Mouse (Mus musculus) stomach, embryonic 15.5 days (tissue): ENCODE measurements around the gene Synj1. TPM values are rescaled to one million over a fixed set of nuclear protein-coding genes. Genes with fewer than 3 reads are reported as not detected.
A peak's percentile ranks its signal among the peaks of the same experiment; 100 is the strongest.

ENCODE experiments used
- ATAC-seq: fragments of 200-750 bp; cut with Nextera tagmentation; 2 replicates; pipeline ENCODE4 v1.8.0; 2017; ENCODE audit warnings: low read depth, moderate number of reproducible peaks, moderate TSS enrichment; ENCODE audit not compliant: insufficient read depth, low FRiP score
- H3K27ac ChIP-seq: fragments of 300-500 bp; sonication (generic); 2 replicates; pipeline ENCODE4 v1.5.1; 2015; ENCODE audit warnings: mild to moderate bottlenecking, inconsistent platforms
- H3K27me3 ChIP-seq: fragments of 300-500 bp; sonication (generic); replicated peaks from 2 replicates; pipeline ENCODE4 v1.6.1; 2015; ENCODE audit warnings: inconsistent platforms
- H3K36me3 ChIP-seq: fragments of 300-500 bp; sonication (generic); 2 replicates; pipeline ENCODE4 v1.6.1; 2015; ENCODE audit warnings: inconsistent platforms
- H3K4me1 ChIP-seq: fragments of 300-500 bp; sonication (generic); 2 replicates; pipeline ENCODE4 v1.6.1; 2015; ENCODE audit warnings: inconsistent platforms
- H3K4me2 ChIP-seq: fragments of 300-500 bp; sonication (generic); 2 replicates; pipeline ENCODE4 v1.6.1; 2015; ENCODE audit warnings: mild to moderate bottlenecking, inconsistent platforms
- H3K4me3 ChIP-seq: fragments of 300-500 bp; sonication (generic); replicated peaks from 2 replicates; pipeline ENCODE4 v1.5.1; 2015; ENCODE audit warnings: inconsistent platforms
- H3K9ac ChIP-seq: fragments of 300-500 bp; sonication (generic); 2 replicates; pipeline ENCODE4 v1.6.1; 2015; ENCODE audit warnings: inconsistent platforms
- H3K9me3 ChIP-seq: fragments of 300-500 bp; sonication (generic); 2 replicates; pipeline ENCODE4 v1.6.1; 2016; ENCODE audit warnings: inconsistent platforms
- WGBS: fragments of 180-500 bp; shearing (Covaris S2); methylation state at CpG from one replicate; pipeline ENCODE4 v1.1.7; 2015; 5-methylcytosine and 5-hydroxymethylcytosine counted together
- polyA plus RNA-seq: library from polyadenylated mRNA; unstranded; fragments of >200 nt; fragmentation: Nextera tagmentation; extraction: Ambion mirVana; gene quantifications from 2 replicates; pipeline ENCODE4 v1.2.1, GENCODE M21; 2015

Synj1 gene
- 12.3 and 14.3 TPM in 2 replicates for polyA plus RNA-seq

GRCm38 (mm10) chr16:91011021-91011683 lies at the start of gene Synj1:
Synj1 (minus strand) TSS chr16:91011308.
- WGBS = under 1% methylated on average over 55 of the region's 66 CpGs
- Histone ChIP-seq H3K36me3 (peaks cover 13% of the 10 kb centered on the region; the same call in 1 of the 2 replicates), H3K9ac (peak within 1 kb of the TSS; percentile 60), H3K9me3 (no peaks in the 10 kb centered on the region), H3K4me3 (peak within 1 kb of the TSS; percentile 81), H3K27me3 (no peaks in the 10 kb centered on the region), H3K4me1 (peaks cover 6% of the 10 kb centered on the region; the same call in 1 of the 2 replicates), H3K27ac (peak within 1 kb of the TSS; percentile 85), H3K4me2 (peak within 1 kb of the TSS; percentile 79)
- peak; percentile 95 for ATAC-seq

- H3K4me1 ChIP-seq = no peaks in the 10 kb centered on the region
- WGBS = 77% methylated on average over 6 of the region's 6 CpGs
- no peak overlapping the region for H3K27ac ChIP-seq
- H3K27me3 ChIP-seq = no peaks in the 10 kb centered on the region; the same call in 1 of the 2 replicates
- H3K36me3 ChIP-seq = no peaks in the 10 kb centered on the region
- H3K9ac ChIP-seq = no peak overlapping the region
- no peak for ATAC-seq
- H3K9me3 ChIP-seq = no peaks in the 10 kb centered on the region
- no peak overlapping the region for H3K4me2 ChIP-seq
- H3K4me3 ChIP-seq = no peak overlapping the region
These were observed 46.6 kb upstream of the Synj1 start for GRCm38 (mm10) chr16:91057741-91058140.

- Histone ChIP-seq H3K4me3 (no peak overlapping the region), H3K4me1 (no peaks in the 10 kb centered on the region), H3K27ac (no peak overlapping the region), H3K27me3 (no peaks in the 10 kb centered on the region), H3K9ac (no peak overlapping the region), H3K4me2 (no peak overlapping the region), H3K9me3 (no peaks in the 10 kb centered on the region), H3K36me3 (no peaks in the 10 kb centered on the region)
- WGBS = 81% methylated on average over 4 of the region's 4 CpGs
- ATAC-seq = no peak
These were observed 46.2 kb upstream of the Synj1 start for GRCm38 (mm10) chr16:91057261-91057660.

GRCm38 (mm10) chr16:91056043-91056821 lies 45.1 kb upstream of the Synj1 start:
- WGBS = 48% methylated on average over 16 of the region's 16 CpGs
- Histone ChIP-seq H3K27ac (0 out of 2 replicates have a peak overlapping the region, but pooled peaks have one; percentile 26), H3K27me3 (no peaks in the 10 kb centered on the region), H3K4me3 (no peak overlapping the region), H3K36me3 (no peaks in the 10 kb centered on the region), H3K9ac (no peak overlapping the region), H3K4me1 (no peaks in the 10 kb centered on the region), H3K4me2 (no peak overlapping the region), H3K9me3 (no peaks in the 10 kb centered on the region)
- ATAC-seq = peak; percentile 77

GRCm38 (mm10) chr16:91055150-91055549 lies 44.0 kb upstream of the Synj1 start:
- no peak for ATAC-seq
- Histone ChIP-seq H3K4me2 (no peak overlapping the region), H3K9me3 (no peaks in the 10 kb centered on the region), H3K27me3 (no peaks in the 10 kb centered on the region), H3K4me3 (no peak overlapping the region), H3K27ac (no peak overlapping the region), H3K36me3 (no peaks in the 10 kb centered on the region), H3K4me1 (no peaks in the 10 kb centered on the region), H3K9ac (no peak overlapping the region)
- WGBS = 72% methylated on average over 5 of the region's 5 CpGs

GRCm38 (mm10) chr16:91053599-91053998 lies 42.5 kb upstream of the Synj1 start:
- Histone ChIP-seq H3K27me3 (no peaks in the 10 kb centered on the region), H3K27ac (no peak overlapping the region), H3K4me1 (no peaks in the 10 kb centered on the region), H3K4me3 (no peak overlapping the region), H3K9me3 (no peaks in the 10 kb centered on the region), H3K9ac (no peak overlapping the region), H3K36me3 (no peaks in the 10 kb centered on the region), H3K4me2 (no peak overlapping the region)
- ATAC-seq = no peak
- 53% methylated on average over 8 of the region's 8 CpGs for WGBS

GRCm38 (mm10) chr16:91045511-91045910 lies 34.4 kb upstream of the Synj1 start:
- 56% methylated on average over 8 of the region's 8 CpGs for WGBS
- Histone ChIP-seq H3K36me3 (no peaks in the 10 kb centered on the region), H3K9me3 (no peaks in the 10 kb centered on the region), H3K27ac (no peak overlapping the region), H3K27me3 (no peaks in the 10 kb centered on the region), H3K4me1 (peaks cover 3% of the 10 kb centered on the region), H3K4me3 (no peak overlapping the region), H3K4me2 (no peak overlapping the region; the same call in 1 of the 2 replicates), H3K9ac (no peak overlapping the region)
- no peak for ATAC-seq

GRCm38 (mm10) chr16:91044270-91045182 lies 33.4 kb upstream of the Synj1 start, which contains the start of gene Paxbp1:
Paxbp1 (minus strand) TSS chr16:91044543.
- peak; percentile 98 for ATAC-seq
- H3K9ac ChIP-seq = peak within 1 kb of the TSS; percentile 97
- peak within 1 kb of the TSS; percentile 97 for H3K4me3 ChIP-seq
- H3K27me3 ChIP-seq = no peaks in the 10 kb centered on the region
- H3K4me2 ChIP-seq = peak within 1 kb of the TSS; percentile 69
- H3K9me3 ChIP-seq = no peaks in the 10 kb centered on the region
- peaks cover 3% of the 10 kb centered on the region for H3K4me1 ChIP-seq
- H3K36me3 ChIP-seq = peaks cover 2% of the 10 kb centered on the region; the same call in 1 of the 2 replicates
- 2% methylated on average over 67 of the region's 70 CpGs for WGBS
- H3K27ac ChIP-seq = peak within 1 kb of the TSS; percentile 98

- ATAC-seq = peak; percentile 60
- Histone ChIP-seq H3K27me3 (no peaks in the 10 kb centered on the region), H3K4me3 (peak overlapping the region; percentile 97), H3K36me3 (peaks cover 4% of the 10 kb centered on the region; the same call in 1 of the 2 replicates), H3K4me2 (peak overlapping the region; percentile 69), H3K9ac (peak overlapping the region; percentile 97), H3K4me1 (peaks cover 3% of the 10 kb centered on the region), H3K9me3 (no peaks in the 10 kb centered on the region), H3K27ac (peak overlapping the region; percentile 98)
- WGBS = under 1% methylated on average over 44 of the region's 63 CpGs
These were observed 32.5 kb upstream of the Synj1 start for GRCm38 (mm10) chr16:91043461-91044248.

GRCm38 (mm10) chr16:91042640-91043039 lies 31.5 kb upstream of the Synj1 start:
- Histone ChIP-seq H3K27me3 (no peaks in the 10 kb centered on the region), H3K9me3 (no peaks in the 10 kb centered on the region), H3K4me2 (peak overlapping the region; percentile 69), H3K4me3 (peak overlapping the region; percentile 5; the same call in 1 of the 2 replicates), H3K9ac (no peak overlapping the region; the same call in 1 of the 2 replicates), H3K27ac (no peak overlapping the region), H3K4me1 (peaks cover 3% of the 10 kb centered on the region), H3K36me3 (peaks cover 4% of the 10 kb centered on the region; the same call in 1 of the 2 replicates)
- WGBS = 50% methylated on average over 1 of the region's 1 CpGs
- no peak for ATAC-seq

- H3K36me3 ChIP-seq = peaks cover 50% of the 10 kb centered on the region
- H3K4me3 ChIP-seq = no peak overlapping the region
- no peaks in the 10 kb centered on the region for H3K27me3 ChIP-seq
- no peak overlapping the region for H3K9ac ChIP-seq
- no peaks in the 10 kb centered on the region for H3K4me1 ChIP-seq
- H3K9me3 ChIP-seq = no peaks in the 10 kb centered on the region
- 91% methylated on average over 10 of the region's 10 CpGs for WGBS
- no peak for ATAC-seq
- no peak overlapping the region for H3K27ac ChIP-seq
- H3K4me2 ChIP-seq = no peak overlapping the region
These were observed 24.8 kb upstream of the Synj1 start for GRCm38 (mm10) chr16:91035866-91036265.
